Mouse (Mus musculus): ENCODE measurements at regions not wholly inside any gene's neighbourhood (a gene's known extent, or its start where the extent isn't known, plus 50 kb on each side); places are given as distances from the start of the nearest gene placed in this dataset.

DNA sequence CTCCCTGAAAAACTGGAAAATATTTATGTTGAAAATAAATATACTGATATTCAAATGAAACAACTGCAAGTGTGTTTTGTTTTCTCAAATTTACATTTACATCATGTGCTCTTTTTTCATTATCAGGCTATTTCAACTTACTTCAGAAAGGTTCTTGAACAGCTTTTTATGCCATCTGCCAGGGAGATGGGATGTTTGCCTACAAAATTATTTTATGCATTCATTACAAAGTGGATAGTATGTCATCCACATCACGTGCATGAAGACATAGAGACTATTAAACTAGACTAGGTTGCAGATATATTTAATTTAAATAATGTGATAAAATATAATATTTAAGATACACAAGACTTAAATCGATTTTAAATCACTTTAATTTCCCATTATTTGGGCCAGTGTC is 1165.5 kb upstream of the Pcdh20 start:
- TF ChIP-seq CTCF (IDR thresholded peaks at IDR 0.05; ENCODE audit: low read depth) (no peak), EP300 (optimal IDR thresholded peaks at IDR 0.05) (no peak)

Data from stomach, postnatal 0 days (tissue).